Mouse (Mus musculus) effector memory CD4-positive, alpha-beta T cell, adult 7 months (primary cell): ENCODE data around the gene Wdr66. TPM values are rescaled to one million over a fixed set of nuclear protein-coding genes. Genes with fewer than 3 reads are reported as not detected.

ENCODE experiments used
- polyA plus RNA-seq: library from polyadenylated mRNA; unstranded; fragments of 100-300 nt; shearing (Covaris generic); gene quantifications from one replicate; pipeline ENCODE4 v1.2.1, GENCODE M21; 2017

The Wdr66 gene
- 0.44 TPM for polyA plus RNA-seq

DNA sequence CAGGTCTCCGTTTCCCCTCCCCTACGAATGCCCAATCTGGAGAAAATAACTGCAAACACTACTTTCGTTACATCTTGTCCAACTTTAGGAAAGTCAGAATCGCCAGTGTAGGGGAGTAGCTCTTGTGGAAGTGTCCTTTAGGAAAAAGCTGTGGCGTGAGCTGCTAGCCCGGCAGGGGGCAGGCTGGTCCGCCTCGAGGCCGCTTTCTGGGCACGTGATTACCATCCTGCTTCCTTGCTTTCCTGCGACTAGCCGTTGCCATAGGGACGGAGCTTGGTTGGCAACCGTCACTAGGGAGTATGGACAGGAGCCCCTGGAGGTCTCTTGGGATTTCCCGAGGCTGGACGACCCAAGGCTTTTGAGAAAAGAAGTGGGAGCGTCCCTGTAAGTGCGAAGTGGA is at the start of gene Wdr66:
Gene Wdr66 (plus strand): TSS at position 269 of the 400 bp plus-strand sequence.

GRCm38 (mm10) chr5:123343707-123344627 is 92.1 kb downstream of the Wdr66 start, which contains the start of gene Bcl7a:
Gene Bcl7a, plus strand, starts transcription at chr5:123343834.

Other genes with a start within 250 kb of the Wdr66 start
- gene Orai1, start 237.0 kb upstream of the Wdr66 start, polyA plus RNA-seq, result 543 TPM
- gene Morn3, start 205.1 kb upstream of the Wdr66 start, polyA plus RNA-seq, result 2.4 TPM
- gene Tmem120b, start 183.7 kb upstream of the Wdr66 start, polyA plus RNA-seq, result 0.68 TPM
- 111 TPM for gene Rhof, start 119.4 kb upstream of the Wdr66 start, polyA plus RNA-seq
- 7.0 TPM for gene Setd1b, start 109.9 kb upstream of the Wdr66 start, polyA plus RNA-seq
- 37.3 TPM for gene Psmd9, start 82.7 kb upstream of the Wdr66 start, polyA plus RNA-seq
- gene Hpd, start 69.4 kb upstream of the Wdr66 start, polyA plus RNA-seq, result not detected
- 4.1 TPM for gene Bcl7a, start 91.7 kb downstream of the Wdr66 start, polyA plus RNA-seq
- gene Mlxip, start 142.7 kb downstream of the Wdr66 start, polyA plus RNA-seq, result 59.2 TPM
- gene Lrrc43, start 237.2 kb downstream of the Wdr66 start, polyA plus RNA-seq, result not detected
- not detected for gene Il31, start 237.4 kb downstream of the Wdr66 start, polyA plus RNA-seq